Mouse (Mus musculus): ENCODE results near the gene Hecw2. TPM values are rescaled to one million over a fixed set of nuclear protein-coding genes. Genes with fewer than 3 reads are reported as not detected.

The Hecw2 gene
- total RNA-seq, 4 experiments from 2014 or later, result 6.2 to 14.2 (median 10.5) TPM

GRCm38 (mm10) chr1:53977806-53978513 lies 217.0 kb downstream of the Hecw2 start:
- DNase-seq, result no peak

- DNase-seq, result no peak
Measured at GRCm38 (mm10) chr1:53976721-53977120, 218.2 kb downstream of the Hecw2 start.

GRCm38 (mm10) chr1:53976100-53976499 lies 218.9 kb downstream of the Hecw2 start:
- DNase-seq, result no peak

GRCm38 (mm10) chr1:53974941-53975340 lies 220.0 kb downstream of the Hecw2 start:
- DNase-seq, result no peak

GRCm38 (mm10) chr1:53970326-53970977 lies 224.5 kb downstream of the Hecw2 start:
- no peak for DNase-seq

GRCm38 (mm10) chr1:53952395-53952794 lies 242.6 kb downstream of the Hecw2 start:
- DNase-seq, result no peak

GRCm38 (mm10) chr1:53945815-53946214 lies 249.2 kb downstream of the Hecw2 start:
- DNase-seq, result no peak

- DNase-seq, result no peak
Measured at GRCm38 (mm10) chr1:53942468-53942867, 252.5 kb downstream of the Hecw2 start.

- no peak for DNase-seq
Measured at GRCm38 (mm10) chr1:53941528-53941927, 253.4 kb downstream of the Hecw2 start.

GRCm38 (mm10) chr1:53940268-53941017 lies 254.5 kb downstream of the Hecw2 start:
- DNase-seq, result peak; percentile 23

GRCm38 (mm10) chr1:53939291-53939690 lies 255.7 kb downstream of the Hecw2 start:
- no peak for DNase-seq

- no peak for DNase-seq
Measured at GRCm38 (mm10) chr1:53933308-53933707, 261.7 kb downstream of the Hecw2 start.

GRCm38 (mm10) chr1:53931314-53931713 lies 263.7 kb downstream of the Hecw2 start:
- no peak for DNase-seq

GRCm38 (mm10) chr1:53927605-53928004 lies 267.4 kb downstream of the Hecw2 start:
- no peak for DNase-seq

GRCm38 (mm10) chr1:53925149-53925901 lies 269.6 kb downstream of the Hecw2 start:
- no peak for DNase-seq

- no peak for DNase-seq
Measured at GRCm38 (mm10) chr1:53911848-53912247, 283.1 kb downstream of the Hecw2 start.

- no peak for DNase-seq
Measured at GRCm38 (mm10) chr1:53910251-53910650, 284.7 kb downstream of the Hecw2 start.

- DNase-seq, result no peak
Measured at GRCm38 (mm10) chr1:53909118-53909517, 285.9 kb downstream of the Hecw2 start.

GRCm38 (mm10) chr1:53906175-53906574 lies 288.8 kb downstream of the Hecw2 start:
- no peak for DNase-seq

GRCm38 (mm10) chr1:53900416-53900815 lies 294.6 kb downstream of the Hecw2 start:
- no peak for DNase-seq

- DNase-seq, result no peak
Measured at GRCm38 (mm10) chr1:53894299-53894698, 300.7 kb downstream of the Hecw2 start.

GRCm38 (mm10) chr1:53890380-53890779 lies 304.6 kb downstream of the Hecw2 start:
- DNase-seq, result no peak

GRCm38 (mm10) chr1:53889806-53890205 lies 305.2 kb downstream of the Hecw2 start:
- DNase-seq, result no peak
